Mouse (Mus musculus): Measurements from ENCODE around the gene Tox2. TPM values are rescaled to one million over a fixed set of nuclear protein-coding genes. Genes with fewer than 3 reads are reported as not detected.

The Tox2 gene
- total RNA-seq, 2 experiments from 2014 or later: 2.4 to 2.6 TPM

GRCm38 (mm10) chr2:163204548-163205261, 1.8 kb downstream of the Tox2 start:
- intact Hi-C loops (cut with DNase I): loop anchor here (5.0 to 10.0 kb wide), 4 partner anchors 83 to 280 kb away; no protein-coding TSS in a partner anchor
- DNase-seq: peak in 1 of 2 experiments; percentile 50

- intact Hi-C loops (cut with DNase I): loop anchor here (10.0 kb wide), 1 partner anchor 280 kb away; no protein-coding TSS in a partner anchor
- DNase-seq: no peak
Measured at GRCm38 (mm10) chr2:163205262-163205647, 2.3 kb downstream of the Tox2 start.

- no peak for DNase-seq
- intact Hi-C loops (cut with DNase I): loop anchor here (10.0 kb wide), 1 partner anchor 281 kb away; no protein-coding TSS in a partner anchor
Measured at GRCm38 (mm10) chr2:163205737-163206490, 3.0 kb downstream of the Tox2 start.

GRCm38 (mm10) chr2:163207315-163207714, 4.4 kb downstream of the Tox2 start:
- intact Hi-C loops (cut with DNase I): loop anchor here (10.0 kb wide), 1 partner anchor 283 kb away; no protein-coding TSS in a partner anchor
- DNase-seq: peak in 1 of 2 experiments; percentile 34

GRCm38 (mm10) chr2:163209139-163209538, 6.2 kb downstream of the Tox2 start:
- intact Hi-C loops (cut with DNase I): loop anchor here (10.0 kb wide), 1 partner anchor 284 kb away; no protein-coding TSS in a partner anchor
- no peak for DNase-seq

GRCm38 (mm10) chr2:163213085-163213484, 10.2 kb downstream of the Tox2 start:
- intact Hi-C loops (cut with DNase I): no loop called here
- DNase-seq: no peak

- intact Hi-C loops (cut with DNase I): no loop called here
- DNase-seq: no peak
Measured at GRCm38 (mm10) chr2:163218095-163218494, 15.2 kb downstream of the Tox2 start.

GRCm38 (mm10) chr2:163218571-163218970, 15.6 kb downstream of the Tox2 start:
- intact Hi-C loops (cut with DNase I): no loop called here
- no peak for DNase-seq

- DNase-seq: no peak
- intact Hi-C loops (cut with DNase I): no loop called here
Measured at GRCm38 (mm10) chr2:163219447-163219846, 16.5 kb downstream of the Tox2 start.

GRCm38 (mm10) chr2:163220706-163221105, 17.8 kb downstream of the Tox2 start:
- intact Hi-C loops (cut with DNase I): no loop called here
- DNase-seq: no peak

GRCm38 (mm10) chr2:163225302-163225701, 22.4 kb downstream of the Tox2 start:
- no peak for DNase-seq
- intact Hi-C loops (cut with DNase I): no loop called here

GRCm38 (mm10) chr2:163229050-163229449, 26.1 kb downstream of the Tox2 start:
- no peak for DNase-seq
- intact Hi-C loops (cut with DNase I): no loop called here

- no peak for DNase-seq
- intact Hi-C loops (cut with DNase I): no loop called here
Measured at GRCm38 (mm10) chr2:163231781-163232534, 29.0 kb downstream of the Tox2 start.

- intact Hi-C loops (cut with DNase I): no loop called here
- no peak for DNase-seq
Measured at GRCm38 (mm10) chr2:163233666-163234065, 30.7 kb downstream of the Tox2 start.

- DNase-seq: no peak
- intact Hi-C loops (cut with DNase I): no loop called here
Measured at GRCm38 (mm10) chr2:163236057-163236456, 33.1 kb downstream of the Tox2 start.

- peak; percentile 14 to 16 for DNase-seq
- intact Hi-C loops (cut with DNase I): no loop called here
Measured at GRCm38 (mm10) chr2:163237999-163238529, 35.1 kb downstream of the Tox2 start.

- DNase-seq: no peak
- intact Hi-C loops (cut with DNase I): no loop called here
Measured at GRCm38 (mm10) chr2:163239945-163240344, 37.0 kb downstream of the Tox2 start.

GRCm38 (mm10) chr2:163241867-163242266, 38.9 kb downstream of the Tox2 start:
- DNase-seq: no peak
- intact Hi-C loops (cut with DNase I): no loop called here

- DNase-seq: no peak
- intact Hi-C loops (cut with DNase I): no loop called here
Measured at GRCm38 (mm10) chr2:163243917-163244852, 41.3 kb downstream of the Tox2 start.
